Mouse (Mus musculus) intestine, embryonic 15.5 days (tissue): Measurements from ENCODE around the gene Dhrs7b. TPM values are rescaled to one million over a fixed set of nuclear protein-coding genes. Genes with fewer than 3 reads are reported as not detected.
"Not testable (repeated sequence)": the region's sequence is repeated elsewhere in the genome, so short reads cannot be mapped to it uniquely, and the experiment has no call there.

Experiments
- ATAC-seq: fragments of 200-750 bp; cut with Nextera tagmentation; 2 replicates; pipeline ENCODE4 v1.8.0; 2017; ENCODE audit warnings: moderate TSS enrichment, moderate library complexity
- H3K27ac ChIP-seq: fragments of 300-500 bp; sonication (generic); 2 replicates; pipeline ENCODE4 v1.5.1; 2015; ENCODE audit warnings: mild to moderate bottlenecking, inconsistent platforms
- H3K27me3 ChIP-seq: fragments of 300-500 bp; sonication (generic); replicated peaks from 2 replicates; pipeline ENCODE4 v1.6.1; 2015; ENCODE audit warnings: inconsistent platforms
- H3K36me3 ChIP-seq: fragments of 300-500 bp; sonication (generic); 2 replicates; pipeline ENCODE4 v1.6.1; 2015; ENCODE audit warnings: inconsistent platforms
- H3K4me1 ChIP-seq: fragments of 300-500 bp; sonication (generic); replicated peaks from 2 replicates; pipeline ENCODE4 v1.6.1; 2015; ENCODE audit warnings: inconsistent platforms
- H3K4me2 ChIP-seq: fragments of 300-500 bp; sonication (generic); replicated peaks from 2 replicates; pipeline ENCODE4 v1.6.1; 2015; ENCODE audit warnings: mild to moderate bottlenecking, inconsistent platforms
- H3K4me3 ChIP-seq: fragments of 300-500 bp; sonication (generic); replicated peaks from 2 replicates; pipeline ENCODE4 v1.5.1; 2015; ENCODE audit warnings: inconsistent platforms
- H3K9ac ChIP-seq: fragments of 300-500 bp; sonication (generic); 2 replicates; pipeline ENCODE4 v1.6.1; 2015; ENCODE audit warnings: inconsistent platforms
- H3K9me3 ChIP-seq: fragments of 300-500 bp; sonication (generic); 2 replicates; pipeline ENCODE4 v1.6.1; 2016; ENCODE audit warnings: inconsistent platforms
- WGBS: fragments of 180-500 bp; shearing (Covaris S2); methylation state at CpG from one replicate; pipeline ENCODE4 v1.1.7; 2015; 5-methylcytosine and 5-hydroxymethylcytosine counted together
- polyA plus RNA-seq: library from polyadenylated mRNA; unstranded; fragments of >200 nt; fragmentation: Nextera tagmentation; extraction: Ambion mirVana; gene quantifications from 2 replicates; pipeline ENCODE4 v1.2.1, GENCODE M21; 2015

Dhrs7b gene
- polyA plus RNA-seq, 1 experiment from 2014 or later: 56.9 TPM

DNA sequence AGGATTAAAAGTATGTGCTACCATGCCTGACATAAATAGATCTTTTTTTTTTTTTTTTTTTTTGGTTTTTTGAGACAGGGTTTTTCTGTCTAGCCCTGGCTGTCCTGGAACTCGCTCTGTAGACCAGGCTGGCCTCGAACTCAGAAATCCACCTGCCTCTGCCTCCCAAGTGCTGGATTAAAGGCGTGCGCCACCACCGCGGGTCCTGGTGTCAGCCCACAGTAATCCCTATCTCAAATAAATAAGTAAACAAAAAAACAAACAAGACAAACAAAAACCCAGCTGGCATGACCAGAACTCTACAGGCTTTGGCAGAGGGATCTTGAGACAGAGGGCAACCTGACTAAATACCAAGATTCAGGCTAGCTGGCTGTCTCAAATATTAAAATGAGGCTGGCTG, 18.8 kb upstream of the Dhrs7b start, which contains the start of gene Shmt1:
TSS of gene Shmt1 (minus strand) at position 101 of the 400 bp plus-strand sequence.
- 33% methylated on average over 6 of the region's 6 CpGs for WGBS
- Histone ChIP-seq H3K9ac (peak within 1 kb of the TSS; percentile 49), H3K4me3 (peak within 1 kb of the TSS; percentile 53), H3K4me1 (peaks cover 19% of the 10 kb centered on the region), H3K27ac (peak within 1 kb of the TSS; percentile 73), H3K4me2 (peak within 1 kb of the TSS; percentile 91)
- H3K36me3 ChIP-seq, ATAC-seq, H3K27me3 ChIP-seq, H3K9me3 ChIP-seq: not testable (repeated sequence)

DNA sequence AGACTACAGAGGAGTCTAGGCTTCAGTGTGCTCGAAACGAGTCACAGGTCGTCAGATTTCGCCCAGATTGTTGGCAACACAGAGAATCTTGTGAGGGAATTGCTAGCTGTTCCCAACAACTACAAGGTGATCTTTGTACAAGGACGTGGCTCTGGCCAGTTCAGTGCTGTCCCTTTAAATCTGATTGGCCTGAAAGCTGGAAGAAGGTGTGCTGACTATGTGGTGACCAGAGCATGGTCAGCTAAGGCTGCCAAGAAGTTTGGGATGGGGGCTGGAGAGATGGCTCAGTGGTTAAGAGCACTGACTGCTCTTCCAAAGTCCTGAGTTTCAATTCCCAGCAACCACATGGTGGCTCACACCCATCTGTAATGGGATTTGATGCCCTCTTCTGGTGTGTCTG, 14.0 kb upstream of the Dhrs7b start:
- H3K4me2 ChIP-seq: no peak overlapping the region
- ATAC-seq: no peak
- H3K4me1 ChIP-seq: no peaks in the 10 kb centered on the region
- H3K9me3 ChIP-seq: no peaks in the 10 kb centered on the region
- no peaks in the 10 kb centered on the region for H3K36me3 ChIP-seq
- no peak overlapping the region for H3K9ac ChIP-seq
- no peak overlapping the region for H3K4me3 ChIP-seq
- no peaks in the 10 kb centered on the region for H3K27me3 ChIP-seq
- H3K27ac ChIP-seq: no peak overlapping the region
- WGBS: 75% methylated on average over 5 of the region's 5 CpGs

GRCm38 (mm10) chr11:60823771-60824170, 6.7 kb upstream of the Dhrs7b start:
- 70% methylated on average over 2 of the region's 2 CpGs for WGBS
- ATAC-seq: no peak
- Histone ChIP-seq H3K27me3 (no peaks in the 10 kb centered on the region), H3K4me1 (no peaks in the 10 kb centered on the region), H3K36me3 (no peaks in the 10 kb centered on the region), H3K4me2 (no peak overlapping the region), H3K9ac (no peak overlapping the region), H3K27ac (no peak overlapping the region), H3K4me3 (no peak overlapping the region), H3K9me3 (no peaks in the 10 kb centered on the region)

GRCm38 (mm10) chr11:60825191-60825590, 5.2 kb upstream of the Dhrs7b start:
- Histone ChIP-seq H3K4me2 (no peak overlapping the region), H3K4me3 (no peak overlapping the region), H3K9me3 (no peaks in the 10 kb centered on the region), H3K9ac (no peak overlapping the region), H3K4me1 (no peaks in the 10 kb centered on the region), H3K36me3 (no peaks in the 10 kb centered on the region), H3K27me3 (no peaks in the 10 kb centered on the region), H3K27ac (peak overlapping the region; percentile 56; the same call in 1 of the 2 replicates)
- peak; percentile 93 for ATAC-seq
- WGBS: 63% methylated on average over 3 of the region's 3 CpGs

- Histone ChIP-seq H3K36me3 (no peaks in the 10 kb centered on the region), H3K9ac (no peak overlapping the region), H3K27ac (no peak overlapping the region), H3K4me1 (0 out of 2 replicates have a peak, but pooled peaks cover 4% of the 10 kb centered on the region), H3K27me3 (no peaks in the 10 kb centered on the region), H3K4me2 (no peak overlapping the region), H3K9me3 (no peaks in the 10 kb centered on the region), H3K4me3 (no peak overlapping the region)
- ATAC-seq: no peak
- WGBS: 53% methylated on average over 1 of the region's 1 CpGs
Observed at GRCm38 (mm10) chr11:60826700-60827099, 3.7 kb upstream of the Dhrs7b start.

- Histone ChIP-seq H3K36me3 (no peaks in the 10 kb centered on the region), H3K27me3 (no peaks in the 10 kb centered on the region), H3K4me2 (no peak overlapping the region), H3K4me1 (0 out of 2 replicates have a peak, but pooled peaks cover 4% of the 10 kb centered on the region), H3K9me3 (no peaks in the 10 kb centered on the region), H3K9ac (no peak overlapping the region), H3K4me3 (no peak overlapping the region), H3K27ac (no peak overlapping the region)
- ATAC-seq: no peak
- 74% methylated on average over 4 of the region's 4 CpGs for whole genome bisulfite sequencing
Observed at GRCm38 (mm10) chr11:60827241-60827945, 3.0 kb upstream of the Dhrs7b start.

DNA sequence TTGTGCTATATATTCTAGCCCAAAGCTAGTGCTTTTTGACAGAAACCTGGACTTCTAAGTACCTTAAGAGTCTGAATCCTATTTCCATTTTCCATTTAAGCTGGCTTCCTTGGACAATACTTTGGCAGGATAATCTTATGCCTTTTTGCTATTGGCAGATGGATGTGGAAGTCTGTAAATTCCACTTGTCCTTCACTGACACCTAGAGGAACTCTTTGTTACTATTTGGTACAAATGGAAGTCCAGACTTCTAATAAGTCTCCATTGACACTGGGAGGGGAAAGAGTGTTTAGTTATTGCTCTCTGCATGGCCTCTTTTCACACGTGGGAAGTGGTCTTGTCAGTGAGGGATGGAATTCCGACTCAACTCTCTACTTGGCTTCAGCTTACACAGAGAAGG, 1.5 kb upstream of the Dhrs7b start:
- no peak overlapping the region for H3K4me2 ChIP-seq
- H3K4me3 ChIP-seq: no peak overlapping the region
- no peak overlapping the region for H3K9ac ChIP-seq
- WGBS: 26% methylated on average over 2 of the region's 2 CpGs
- H3K27me3 ChIP-seq: no peaks in the 10 kb centered on the region
- H3K36me3 ChIP-seq: no peaks in the 10 kb centered on the region
- H3K27ac ChIP-seq: no peak overlapping the region
- ATAC-seq: no peak
- 0 out of 2 replicates have a peak, but pooled peaks cover 4% of the 10 kb centered on the region for H3K4me1 ChIP-seq
- no peaks in the 10 kb centered on the region for H3K9me3 ChIP-seq

DNA sequence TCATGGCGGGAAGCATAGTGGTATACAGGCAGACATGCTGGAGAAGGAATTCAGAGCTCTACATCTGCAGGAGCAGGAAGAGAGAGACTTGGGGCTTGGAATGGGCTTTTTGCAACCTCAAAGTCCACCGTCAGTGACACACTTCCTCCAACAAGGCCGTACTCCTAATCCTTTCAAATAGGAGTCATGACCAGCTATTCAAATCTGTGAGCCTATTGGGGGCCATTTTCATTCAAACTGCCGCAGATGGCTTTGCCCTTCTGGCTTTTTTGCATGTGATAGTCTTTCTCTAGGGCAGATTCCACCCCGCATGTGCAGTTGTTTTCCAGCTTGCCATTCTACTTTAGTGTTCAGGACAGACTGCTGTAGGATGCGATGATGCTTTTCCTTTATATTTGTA, 6.5 kb downstream of the Dhrs7b start:
- H3K4me1 ChIP-seq: no peaks in the 10 kb centered on the region
- ATAC-seq: no peak
- H3K27ac ChIP-seq: no peak overlapping the region
- no peaks in the 10 kb centered on the region for H3K9me3 ChIP-seq
- no peak overlapping the region for H3K4me3 ChIP-seq
- no peak overlapping the region for H3K9ac ChIP-seq
- H3K4me2 ChIP-seq: no peak overlapping the region
- H3K27me3 ChIP-seq: no peaks in the 10 kb centered on the region
- 94% methylated on average over 6 of the region's 6 CpGs for WGBS
- no peaks in the 10 kb centered on the region for H3K36me3 ChIP-seq

GRCm38 (mm10) chr11:60837644-60838406, 7.4 kb downstream of the Dhrs7b start:
- H3K36me3 ChIP-seq: no peaks in the 10 kb centered on the region
- H3K4me1 ChIP-seq: no peaks in the 10 kb centered on the region
- H3K9ac ChIP-seq: no peak overlapping the region
- no peaks in the 10 kb centered on the region for H3K9me3 ChIP-seq
- H3K27me3 ChIP-seq: no peaks in the 10 kb centered on the region
- WGBS: 75% methylated on average over 10 of the region's 10 CpGs
- H3K4me2 ChIP-seq: no peak overlapping the region
- H3K4me3 ChIP-seq: no peak overlapping the region
- 0 out of 2 replicates have a peak overlapping the region, but pooled peaks have one; percentile 25 for H3K27ac ChIP-seq
- peak; percentile 85 for ATAC-seq

GRCm38 (mm10) chr11:60841467-60842200, 11.2 kb downstream of the Dhrs7b start:
- Histone ChIP-seq H3K4me3 (no peak overlapping the region), H3K27ac (no peak overlapping the region)
- 83% methylated on average over 12 of the region's 12 CpGs for WGBS

DNA sequence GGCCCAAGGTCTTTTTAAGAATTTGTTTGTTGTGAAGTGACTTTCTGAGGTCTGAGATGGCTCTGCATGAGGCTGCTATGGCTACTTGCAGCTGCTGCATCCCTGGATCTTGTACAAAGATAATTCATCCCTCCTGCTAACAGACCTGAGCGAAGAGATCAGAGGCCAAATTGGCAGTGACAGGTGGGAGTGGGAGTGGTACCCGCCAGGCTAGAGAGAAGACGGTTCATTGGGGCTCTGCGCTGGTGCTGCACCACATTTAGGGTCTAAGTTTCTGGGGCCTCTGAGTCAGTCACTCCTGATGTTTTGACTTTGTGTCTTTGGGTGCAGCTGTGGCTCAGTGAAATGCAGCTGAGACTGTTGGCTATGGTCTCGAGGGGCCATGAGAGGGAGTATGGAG, 13.0 kb downstream of the Dhrs7b start:
- Histone ChIP-seq H3K9ac (no peak overlapping the region), H3K4me3 (no peak overlapping the region), H3K9me3 (no peaks in the 10 kb centered on the region), H3K4me2 (no peak overlapping the region), H3K27me3 (no peaks in the 10 kb centered on the region), H3K36me3 (peaks cover 7% of the 10 kb centered on the region; the same call in 1 of the 2 replicates), H3K27ac (no peak overlapping the region), H3K4me1 (no peaks in the 10 kb centered on the region)
- 86% methylated on average over 5 of the region's 5 CpGs for WGBS
- no peak for ATAC-seq

More at GRCm38 (mm10) chr11:60841467-60842200, 11.2 kb downstream of the Dhrs7b start:
- Histone ChIP-seq H3K4me1 (no peaks in the 10 kb centered on the region), H3K36me3 (peaks cover 7% of the 10 kb centered on the region; the same call in 1 of the 2 replicates), H3K4me2 (no peak overlapping the region), H3K9me3 (no peaks in the 10 kb centered on the region), H3K27me3 (no peaks in the 10 kb centered on the region), H3K9ac (no peak overlapping the region)
- ATAC-seq: no peak

DNA sequence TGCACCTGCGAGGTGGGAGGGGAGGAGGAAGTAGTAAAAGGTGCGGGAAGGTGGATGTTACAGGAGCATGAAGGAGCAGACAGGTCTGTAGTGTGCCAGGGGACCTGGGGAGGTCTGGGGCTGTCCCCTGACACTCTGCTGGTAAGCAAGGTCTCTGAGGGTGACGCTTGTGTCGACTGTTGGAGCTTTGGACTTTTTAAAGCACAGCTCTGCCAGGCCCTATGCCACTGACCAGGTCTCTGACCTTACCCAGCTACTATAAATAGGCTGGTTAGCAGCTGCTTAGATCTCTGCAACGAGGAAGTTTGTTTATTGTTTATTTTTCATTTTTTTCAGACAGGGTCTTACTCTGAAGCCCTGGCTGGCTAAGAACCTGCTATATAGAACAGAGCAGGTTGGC, 15.0 kb downstream of the Dhrs7b start:
- ATAC-seq: no peak
- H3K4me1 ChIP-seq: no peaks in the 10 kb centered on the region
- no peak overlapping the region for H3K4me2 ChIP-seq
- no peak overlapping the region for H3K4me3 ChIP-seq
- whole genome bisulfite sequencing: 78% methylated on average over 5 of the region's 5 CpGs
- no peaks in the 10 kb centered on the region for H3K27me3 ChIP-seq
- no peak overlapping the region for H3K9ac ChIP-seq
- no peak overlapping the region for H3K27ac ChIP-seq
- H3K36me3 ChIP-seq: peaks cover 7% of the 10 kb centered on the region; the same call in 1 of the 2 replicates
- no peaks in the 10 kb centered on the region for H3K9me3 ChIP-seq
